Mouse (Mus musculus) ES-Bruce4 (cell line): ENCODE results near the gene Zfp142. TPM values are rescaled to one million over a fixed set of nuclear protein-coding genes. Genes with fewer than 3 reads are reported as not detected.

Experiments
- H3K27ac ChIP-seq: 2 replicates; pipeline ENCODE4 v1.5.1; 2012; ENCODE audit warnings: low read length, inconsistent platforms; ENCODE audit not compliant: insufficient read depth
- H3K27me3 ChIP-seq: 2 replicates; pipeline ENCODE4 v1.6.1; 2012; ENCODE audit warnings: mild to moderate bottlenecking, low read length, inconsistent platforms; ENCODE audit not compliant: control insufficient read depth, poor library complexity, insufficient read depth, severe bottlenecking
- H3K36me3 ChIP-seq: 2 replicates; pipeline ENCODE4 v1.6.1; 2012; ENCODE audit warnings: inconsistent platforms, mild to moderate bottlenecking, low read length, moderate library complexity; ENCODE audit not compliant: control insufficient read depth, poor library complexity, insufficient read depth, severe bottlenecking
- H3K4me1 ChIP-seq: one replicate; pipeline ENCODE4 v1.8.1; 2011; ENCODE audit warnings: low read length; ENCODE audit not compliant: control insufficient read depth, insufficient read depth
- H3K4me3 ChIP-seq: 2 replicates; pipeline ENCODE4 v1.5.1; 2011; ENCODE audit warnings: low read depth, mild to moderate bottlenecking, low read length
- H3K9ac ChIP-seq: 2 replicates; pipeline ENCODE4 v1.6.1; 2012; ENCODE audit warnings: low read depth, mild to moderate bottlenecking, inconsistent platforms; ENCODE audit not compliant: poor library complexity, severe bottlenecking
- H3K9me3 ChIP-seq: replicated peaks from 2 replicates; pipeline ENCODE4 v1.6.1; 2012; ENCODE audit warnings: mild to moderate bottlenecking, low read length, inconsistent platforms; ENCODE audit not compliant: control insufficient read depth, poor library complexity, insufficient read depth, severe bottlenecking
- CTCF ChIP-seq: IDR thresholded peaks from one replicate; pipeline ENCODE4 v1.8.1; 2011; ENCODE audit warnings: low read depth, low read length
- EP300 ChIP-seq: IDR thresholded peaks from 2 replicates; pipeline ENCODE4 v1.6.1; 2011; ENCODE audit warnings: low read depth, low read length; ENCODE audit not compliant: insufficient read depth
- POLR2A ChIP-seq: IDR thresholded peaks from one replicate; pipeline ENCODE4 v1.8.1; 2011; ENCODE audit warnings: low read length; ENCODE audit not compliant: insufficient read depth
- polyA plus RNA-seq: library from polyadenylated mRNA; stranded (reverse); fragments of >200 nt; gene quantifications from 2 replicates; pipeline ENCODE4 v1.2.4, GENCODE M21; 2011; ENCODE audit warnings: low read depth; ENCODE audit not compliant: missing spikeins, insufficient read depth, insufficient read length

The Zfp142 gene
- polyA plus RNA-seq, 1 experiment: 15.9 TPM

DNA sequence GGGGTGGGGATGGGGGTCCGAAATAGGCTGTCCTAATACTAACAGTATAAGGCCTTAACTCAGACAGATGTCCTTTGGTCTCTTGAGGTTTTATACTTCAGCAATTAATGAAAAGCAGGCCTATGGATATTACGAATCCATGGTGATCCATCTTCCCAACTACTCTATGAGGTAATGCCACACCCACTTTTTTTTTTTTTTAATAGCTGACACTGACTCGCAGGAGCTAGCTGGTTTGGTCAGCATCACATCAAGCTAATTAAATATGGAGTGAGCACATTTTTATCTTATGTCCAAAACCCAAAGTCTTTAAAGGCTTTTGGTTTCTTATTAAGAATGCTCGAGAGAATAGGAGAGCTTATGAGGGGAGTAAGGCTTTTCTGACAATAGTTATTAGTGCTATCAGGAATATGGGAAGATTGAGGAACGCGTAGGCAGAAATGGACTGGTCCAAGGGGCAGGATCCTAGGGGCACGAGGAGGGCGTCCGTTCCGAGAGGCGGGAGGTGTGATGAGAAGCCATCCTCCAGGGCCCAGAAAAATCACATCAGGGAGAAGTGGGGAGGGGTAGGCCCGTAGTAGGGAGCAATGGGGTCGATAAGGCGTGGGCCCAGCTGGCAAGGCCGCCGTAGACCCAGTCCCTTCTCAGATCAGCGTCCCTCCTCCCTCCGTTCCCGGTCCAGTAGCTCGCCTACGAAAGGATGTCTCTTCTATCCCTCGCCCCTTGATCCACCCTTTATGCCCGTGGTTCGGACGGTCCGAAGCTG, 12.6 kb upstream of the Zfp142 start:
- no peak for TF ChIP-seq POLR2A
- no peak for TF ChIP-seq EP300
- TF ChIP-seq CTCF: no peak
- H3K9ac ChIP-seq: peak overlapping the region; percentile 64
- H3K4me3 ChIP-seq: peak overlapping the region; percentile 99
- H3K4me1 ChIP-seq: no peaks in the 10 kb centered on the region
- no peaks in the 10 kb centered on the region for H3K27me3 ChIP-seq
- peaks cover 20% of the 10 kb centered on the region for H3K36me3 ChIP-seq
- H3K27ac ChIP-seq: no peak overlapping the region
- H3K9me3 ChIP-seq: no peaks in the 10 kb centered on the region

DNA sequence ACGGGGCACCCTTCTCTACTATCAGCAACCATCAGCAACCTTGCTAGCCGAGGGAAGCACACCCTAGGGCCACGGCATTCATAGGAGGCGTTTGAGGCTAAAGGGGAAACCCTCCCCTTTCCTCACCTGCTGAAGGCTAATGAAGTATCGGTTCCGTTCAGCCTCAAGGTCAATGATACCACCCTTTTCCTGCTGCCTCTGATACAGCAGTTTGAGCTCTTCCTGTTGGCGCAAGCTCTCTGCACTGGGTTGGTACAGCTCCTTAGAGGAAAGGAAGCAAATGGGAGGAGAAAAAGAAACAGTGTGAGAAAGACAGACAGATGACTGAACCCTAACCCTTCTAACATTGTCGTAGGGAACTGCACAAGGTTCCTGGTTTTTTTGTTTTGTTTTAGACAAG, 6.4 kb upstream of the Zfp142 start:
- Histone ChIP-seq H3K9me3 (no peaks in the 10 kb centered on the region), H3K9ac (no peak overlapping the region), H3K4me1 (no peaks in the 10 kb centered on the region), H3K4me3 (no peak overlapping the region), H3K27ac (no peak overlapping the region), H3K36me3 (peaks cover 46% of the 10 kb centered on the region), H3K27me3 (no peaks in the 10 kb centered on the region)
- TF ChIP-seq POLR2A (no peak), CTCF (no peak), EP300 (no peak)

GRCm38 (mm10) chr1:74587233-74587772, 743 bp downstream of the Zfp142 start:
- Histone ChIP-seq H3K27me3 (no peaks in the 10 kb centered on the region), H3K27ac (no peak overlapping the region), H3K9ac (peak overlapping the region; percentile 74), H3K36me3 (peaks cover 2% of the 10 kb centered on the region), H3K4me1 (no peaks in the 10 kb centered on the region), H3K4me3 (peak overlapping the region; percentile 97), H3K9me3 (no peaks in the 10 kb centered on the region)
- TF ChIP-seq POLR2A (no peak), CTCF (no peak), EP300 (no peak)

GRCm38 (mm10) chr1:74584616-74585398, 3.2 kb downstream of the Zfp142 start:
- no peak overlapping the region for H3K27ac ChIP-seq
- H3K9ac ChIP-seq: no peak overlapping the region
- H3K4me1 ChIP-seq: no peaks in the 10 kb centered on the region
- H3K36me3 ChIP-seq: peaks cover 4% of the 10 kb centered on the region
- H3K9me3 ChIP-seq: no peaks in the 10 kb centered on the region
- no peak overlapping the region for H3K4me3 ChIP-seq
- TF ChIP-seq EP300 (no peak), CTCF (no peak), POLR2A (no peak)
- no peaks in the 10 kb centered on the region for H3K27me3 ChIP-seq

GRCm38 (mm10) chr1:74582621-74583020, 5.4 kb downstream of the Zfp142 start:
- no peaks in the 10 kb centered on the region for H3K4me1 ChIP-seq
- no peaks in the 10 kb centered on the region for H3K27me3 ChIP-seq
- TF ChIP-seq CTCF (no peak), EP300 (no peak), POLR2A (no peak)
- H3K9ac ChIP-seq: no peak overlapping the region
- no peaks in the 10 kb centered on the region for H3K9me3 ChIP-seq
- peaks cover 13% of the 10 kb centered on the region for H3K36me3 ChIP-seq
- no peak overlapping the region for H3K4me3 ChIP-seq
- no peak overlapping the region for H3K27ac ChIP-seq
